In the genomic region with DNA sequence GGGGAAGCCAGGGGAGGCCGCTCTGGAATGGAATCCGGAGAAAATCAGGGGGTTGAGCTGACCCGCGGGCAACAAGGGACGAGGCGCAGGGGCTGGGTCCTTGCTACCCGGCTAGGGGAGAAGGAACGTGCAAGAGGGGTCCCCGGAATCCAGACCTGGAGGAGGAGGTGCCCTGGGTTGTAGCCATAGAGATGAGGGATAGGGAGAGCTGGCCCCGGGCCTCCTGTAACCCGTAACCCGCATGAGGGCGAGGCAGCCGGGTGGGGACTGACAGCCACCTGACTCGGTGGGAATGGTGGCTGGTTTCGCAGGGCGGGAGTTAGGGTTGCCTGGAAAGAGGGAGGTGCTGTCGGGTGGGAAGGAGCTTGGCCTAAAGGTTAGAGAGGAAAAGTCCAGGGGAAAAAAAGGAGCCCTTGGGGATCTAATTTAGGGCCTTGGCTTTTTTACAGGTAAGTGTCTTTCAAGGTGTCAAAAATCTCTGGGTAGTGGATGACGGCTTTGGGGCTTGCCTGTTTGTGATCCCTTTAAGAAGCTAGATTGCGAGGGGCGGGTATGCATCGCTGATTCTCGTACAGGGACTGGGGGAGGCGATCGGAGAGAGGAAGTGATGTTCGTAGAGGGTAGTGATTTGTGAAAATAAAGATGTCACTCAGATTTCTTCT, we compare ENCODE assay signal across 8 mouse cellular contexts. TPM values are rescaled to one million over a fixed set of nuclear protein-coding genes. Genes with fewer than 3 reads are reported as not detected.
DNase-seq lines count a peak whose midpoint lies in the region; ATAC-seq and TF ChIP-seq lines count a peak whose summit lies in the region.

A gene (minus strand): TSS at position 301 of the 662 bp plus-strand sequence.

- no peaks in the 10 kb centered on the region; the same call in 1 of the 2 replicates for H3K4me1 ChIP-seq in bone marrow, adult 2 months (ENCODE audit: control insufficient read depth, insufficient read depth, low read length)
- peaks cover 70% of the 10 kb centered on the region for H3K4me1 ChIP-seq in erythroblast, embryonic 14.5 days (ENCODE audit: control insufficient read depth)
- peaks cover 15% of the 10 kb centered on the region for H3K4me1 ChIP-seq in heart, embryonic 15.5 days (replicated peaks)
- H3K4me1 ChIP-seq in liver, embryonic 13.5 days (replicated peaks) = peaks cover 61% of the 10 kb centered on the region

- H3K79me3 ChIP-seq in C2C12 (ENCODE audit: low read depth) = peaks cover 48% of the 10 kb centered on the region

- TF ChIP-seq POLR2A in bone marrow, adult 2 months (IDR thresholded peaks at IDR 0.05; ENCODE audit: borderline replicate concordance, control insufficient read depth, low read depth, low read length) = no peak; the same call in 1 of the 2 replicates

- no peak for TF ChIP-seq CTCF in C2C12 (IDR thresholded peaks at IDR 0.05; ENCODE audit: control insufficient read depth, insufficient read depth, insufficient read length)
- TF ChIP-seq CTCF in bone marrow, adult 2 months (IDR thresholded peaks at IDR 0.05; ENCODE audit: control insufficient read depth, insufficient read depth, low read length) = no peak

- peak within 1 kb of the TSS; percentile 88 for H3K27ac ChIP-seq in bone marrow, adult 2 months (ENCODE audit: control insufficient read depth, insufficient read depth, low read depth, low read length, poor library complexity)
- H3K27ac ChIP-seq in heart, embryonic 15.5 days = peak within 1 kb of the TSS; percentile 91
- peak within 1 kb of the TSS; percentile 76 for H3K27ac ChIP-seq in liver, embryonic 13.5 days

- DNase-seq in kidney, postnatal 14 days = peak; percentile 78
- peak; percentile 57 for DNase-seq in liver, embryonic 13.5 days
- DNase-seq in naive thymus-derived CD4-positive, alpha-beta T cell, adult 2 months (ENCODE audit: low read depth) = peak; percentile 89
- peak; percentile 80 for DNase-seq in splenic B cell, adult 2 months (ENCODE audit: low read depth, low spot score)

- H3K9ac ChIP-seq in heart, embryonic 15.5 days = peak within 1 kb of the TSS; percentile 91
- peak within 1 kb of the TSS; percentile 92 for H3K9ac ChIP-seq in liver, embryonic 13.5 days

- H3ac ChIP-seq in C2C12 (ENCODE audit: control insufficient read depth, insufficient read length, low read depth) = peak within 1 kb of the TSS; percentile 93

- ATAC-seq in heart, embryonic 15.5 days (replicated peaks; ENCODE audit: insufficient number of reproducible peaks, insufficient read depth, low FRiP score, low read depth) = peak; percentile 74
- peak; percentile 80 for ATAC-seq in liver, embryonic 13.5 days (ENCODE audit: low read depth)

- H3K9me3 ChIP-seq in erythroblast, embryonic 14.5 days (ENCODE audit: control insufficient read depth, low read length) = no peaks in the 10 kb centered on the region
- H3K9me3 ChIP-seq in heart, embryonic 15.5 days (replicated peaks) = no peaks in the 10 kb centered on the region
- H3K9me3 ChIP-seq in liver, embryonic 13.5 days (replicated peaks) = no peaks in the 10 kb centered on the region

- whole genome bisulfite sequencing in bone marrow, adult 2 months = under 1% methylated on average over 26 of the region's 26 CpGs
- WGBS in heart, embryonic 15.5 days = under 1% methylated on average over 26 of the region's 26 CpGs
- under 1% methylated on average over 26 of the region's 26 CpGs for WGBS in liver, embryonic 13.5 days (ENCODE audit: insufficient replicate concordance)

- H3K4me2 ChIP-seq in heart, embryonic 15.5 days = peak within 1 kb of the TSS; percentile 87
- peak within 1 kb of the TSS; percentile 76 for H3K4me2 ChIP-seq in liver, embryonic 13.5 days

- no peaks in the 10 kb centered on the region for H3K27me3 ChIP-seq in C2C12 (ENCODE audit: control insufficient read depth, insufficient read depth, insufficient read length)
- H3K27me3 ChIP-seq in erythroblast, embryonic 14.5 days (ENCODE audit: control insufficient read depth) = no peaks in the 10 kb centered on the region
- H3K27me3 ChIP-seq in heart, embryonic 15.5 days = no peaks in the 10 kb centered on the region
- H3K27me3 ChIP-seq in liver, embryonic 13.5 days = no peaks in the 10 kb centered on the region
- H3K27me3 ChIP-seq in splenic B cell, adult 2 months (ENCODE audit: control insufficient read depth, insufficient read depth, low read length, poor library complexity, severe bottlenecking) = no peaks in the 10 kb centered on the region

- H3K36me3 ChIP-seq in C2C12 (ENCODE audit: control insufficient read depth, insufficient read depth) = no peaks in the 10 kb centered on the region
- no peaks in the 10 kb centered on the region for H3K36me3 ChIP-seq in erythroblast, embryonic 14.5 days (ENCODE audit: control insufficient read depth)
- H3K36me3 ChIP-seq in heart, embryonic 15.5 days = no peaks in the 10 kb centered on the region
- no peaks in the 10 kb centered on the region for H3K36me3 ChIP-seq in liver, embryonic 13.5 days
- H3K36me3 ChIP-seq in splenic B cell, adult 2 months (ENCODE audit: control insufficient read depth, insufficient read depth, low read length, poor library complexity, severe bottlenecking) = no peaks in the 10 kb centered on the region

- peaks cover 56% of the 10 kb centered on the region for H3K79me2 ChIP-seq in C2C12 (ENCODE audit: control insufficient read depth, insufficient read depth)

- H3K4me3 ChIP-seq in C2C12 (ENCODE audit: insufficient read depth, poor library complexity, severe bottlenecking) = peak within 1 kb of the TSS; percentile 93
- H3K4me3 ChIP-seq in bone marrow, adult 2 months (replicated peaks; ENCODE audit: control insufficient read depth, low read depth, low read length) = peak within 1 kb of the TSS; percentile 83
- H3K4me3 ChIP-seq in erythroblast, embryonic 14.5 days (replicated peaks) = peak within 1 kb of the TSS; percentile 95
- peak within 1 kb of the TSS; percentile 97 for H3K4me3 ChIP-seq in heart, embryonic 15.5 days
- peak within 1 kb of the TSS; percentile 94 for H3K4me3 ChIP-seq in liver, embryonic 13.5 days (replicated peaks)

TF ChIP-seq in C2C12, 6 proteins besides CTCF, POLR2A, EP300 and RAD21:
- no peak for TF ChIP-seq MAX (IDR thresholded peaks at IDR 0.05)
- TF ChIP-seq MYOD1 (IDR thresholded peaks at IDR 0.05; ENCODE audit: control insufficient read depth, insufficient read length, low read depth) = no peak
- TF ChIP-seq CEBPB (IDR thresholded peaks at IDR 0.05; ENCODE audit: low read depth) = no peak

RNA-seq across cellular contexts. Expression of the gene that starts here (rescaled TPM):
- 2.7 TPM for polyA plus RNA-seq in C2C12 (2012; fragmentation: generic; extraction: Trizol)
- polyA plus RNA-seq in bone marrow, adult 2 months (2011; ENCODE audit: insufficient read depth, insufficient read length, low replicate concordance, missing spikeins) = not detected in 2 replicates
- not detected in 2 replicates for polyA plus RNA-seq in erythroblast, embryonic 14.5 days (2012)
- 0.18 TPM in 1 of 2 replicates, not detected in the other for polyA plus RNA-seq in heart, embryonic 15.5 days (2015; fragmentation: Nextera tagmentation; extraction: Ambion mirVana)
- polyA plus RNA-seq in liver, embryonic 13.5 days (2015; fragmentation: Nextera tagmentation; extraction: Ambion mirVana) = not detected in 2 replicates

Comparison
In these comparisons a context has a peak if more than half of its experiments do, and no peak if none do; other contexts are left out.
1. Peak in every context shown above with its lines: DNase-seq, ATAC-seq, H3K4me3 ChIP-seq and H3K27ac ChIP-seq.
2. Peak in ATAC-seq, H3K4me3 ChIP-seq, H3K27ac ChIP-seq, H3K9ac ChIP-seq and H3K4me2 ChIP-seq in heart, embryonic 15.5 days; RNA of the gene not detected or under 1 TPM.
3. Peak in DNase-seq, ATAC-seq, H3K4me3 ChIP-seq, H3K27ac ChIP-seq, H3K9ac ChIP-seq and H3K4me2 ChIP-seq in liver, embryonic 13.5 days; RNA of the gene not detected or under 1 TPM.